Mouse (Mus musculus): Measurements from ENCODE around the gene Klhl6.
"Not testable (repeated sequence)": the region's sequence is repeated elsewhere in the genome, so short reads cannot be mapped to it uniquely, and the experiment has no call there.

Klhl6 gene

DNA sequence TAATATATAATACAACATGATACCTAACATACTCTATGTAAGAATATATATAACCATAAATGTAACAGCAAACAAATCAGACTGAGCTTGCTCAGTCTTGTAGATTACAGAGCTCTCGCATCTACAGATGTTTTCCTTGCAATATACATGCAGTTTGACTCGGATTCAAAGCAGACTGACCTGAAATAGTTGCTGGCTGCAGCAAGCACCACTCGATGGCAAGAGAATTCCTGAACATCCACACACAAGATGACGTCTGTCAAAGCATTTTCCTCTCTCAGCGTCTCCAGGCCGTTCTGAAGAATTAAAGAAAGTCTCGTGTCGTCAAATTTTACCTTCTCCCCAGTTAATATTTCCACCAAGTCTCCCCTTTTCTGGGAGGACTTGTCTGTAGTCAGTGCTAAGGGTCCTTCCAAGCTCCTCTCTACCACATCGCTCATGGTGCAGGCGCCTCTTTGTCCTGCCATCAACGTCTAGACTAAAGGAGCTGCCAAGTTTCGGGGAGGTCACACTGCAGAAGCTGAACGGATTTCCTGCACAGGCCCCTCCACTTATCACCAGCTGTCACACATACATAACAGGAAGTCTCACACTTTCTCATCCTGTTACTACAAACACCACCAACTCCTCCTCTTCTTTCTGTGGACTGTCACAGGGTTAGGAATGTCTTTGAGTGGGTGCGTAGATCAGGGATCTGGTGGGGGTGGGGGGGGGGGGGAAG lies at the start of gene Klhl6:
Gene Klhl6, minus strand, starts transcription at position 501 of the 721 bp plus-strand sequence.
- peak; percentile 61 to 66 for DNase-seq

GRCm38 (mm10) chr16:20027241-20027640 lies 44.4 kb upstream of the Klhl6 start:
- not testable (repeated sequence) for DNase-seq

DNA sequence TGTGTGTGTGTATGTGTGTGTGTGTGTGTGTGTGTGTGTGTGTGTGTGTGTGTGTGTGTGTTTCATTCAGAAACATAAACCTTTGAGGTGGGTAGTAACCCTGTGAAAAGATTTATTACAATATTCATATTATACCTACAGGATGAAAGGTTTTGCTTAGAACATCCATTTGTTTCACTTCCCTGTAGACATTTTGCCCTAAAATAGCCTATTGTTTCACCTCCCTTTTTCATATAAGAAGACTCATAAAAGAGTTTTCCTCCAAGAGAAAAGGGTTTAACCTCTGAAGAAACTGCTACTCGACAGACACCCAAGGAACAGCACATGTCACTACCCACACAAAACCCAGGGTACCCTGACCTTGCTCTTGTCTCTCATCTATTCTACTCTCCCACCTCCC lies 40.0 kb upstream of the Klhl6 start:
- DNase-seq = no peak

DNA sequence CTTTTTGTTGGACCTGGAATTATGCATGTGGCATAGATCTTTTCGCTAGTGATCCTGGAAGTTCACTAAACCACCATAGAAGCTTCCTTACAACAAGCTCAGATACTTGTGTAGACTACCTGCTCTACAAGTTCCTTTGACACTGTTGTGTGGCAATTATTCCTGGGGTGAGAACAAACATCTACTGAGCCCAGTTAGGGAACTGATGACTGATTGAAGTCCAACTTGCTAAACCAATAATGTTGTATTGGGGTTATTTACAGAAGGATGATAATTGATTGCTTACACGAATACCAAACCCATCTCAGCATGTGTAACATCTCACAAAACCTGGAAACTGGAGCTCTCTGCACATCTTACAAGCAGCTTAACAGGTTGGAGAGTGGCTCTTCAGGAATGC lies 39.0 kb upstream of the Klhl6 start:
- no peak for DNase-seq

DNA sequence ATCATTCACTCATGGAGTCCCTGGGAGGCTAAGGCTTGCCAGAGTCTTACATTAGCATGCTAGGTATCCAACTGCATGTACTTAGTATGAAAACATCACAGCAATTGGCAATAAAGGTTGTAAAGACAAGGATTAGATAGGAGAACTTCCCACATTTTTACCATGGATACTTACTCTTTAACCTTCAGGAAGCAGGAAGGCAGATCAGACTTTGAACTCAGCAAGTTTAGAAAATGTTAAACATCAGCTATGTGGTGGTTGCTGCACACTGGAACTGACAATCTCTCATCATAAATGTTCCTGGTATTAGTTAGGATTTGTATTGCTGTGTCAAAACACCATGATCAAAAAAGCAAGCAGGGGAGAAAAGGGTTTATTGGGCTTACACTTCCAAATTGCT lies 29.8 kb upstream of the Klhl6 start:
- DNase-seq = peak in 1 of 2 experiments; percentile 17

DNA sequence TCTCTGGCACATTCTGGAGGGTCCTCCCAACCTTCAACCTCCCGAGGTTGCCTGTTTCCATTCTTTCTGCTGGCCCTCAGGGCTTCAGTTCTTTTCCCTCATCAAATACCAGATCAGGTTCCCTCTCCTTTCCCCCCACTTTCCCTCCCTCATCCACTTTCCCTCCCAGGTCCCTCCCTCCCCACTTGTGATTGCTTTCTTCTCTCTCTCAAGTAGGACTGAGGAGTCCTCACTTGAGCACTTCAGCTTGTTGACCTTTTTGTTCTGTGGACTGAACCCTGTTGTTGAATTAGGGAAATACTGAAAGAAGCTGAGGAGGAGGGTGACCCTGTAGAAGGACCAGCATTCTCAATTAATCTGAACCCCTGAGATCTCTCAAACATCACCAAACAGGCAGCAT lies 23.2 kb upstream of the Klhl6 start:
- DNase-seq = no peak

- DNase-seq = not testable (repeated sequence)
Measured at GRCm38 (mm10) chr16:20000286-20000685, 17.4 kb upstream of the Klhl6 start.

- no peak for DNase-seq
Measured at GRCm38 (mm10) chr16:19997616-19998015, 14.8 kb upstream of the Klhl6 start.

DNA sequence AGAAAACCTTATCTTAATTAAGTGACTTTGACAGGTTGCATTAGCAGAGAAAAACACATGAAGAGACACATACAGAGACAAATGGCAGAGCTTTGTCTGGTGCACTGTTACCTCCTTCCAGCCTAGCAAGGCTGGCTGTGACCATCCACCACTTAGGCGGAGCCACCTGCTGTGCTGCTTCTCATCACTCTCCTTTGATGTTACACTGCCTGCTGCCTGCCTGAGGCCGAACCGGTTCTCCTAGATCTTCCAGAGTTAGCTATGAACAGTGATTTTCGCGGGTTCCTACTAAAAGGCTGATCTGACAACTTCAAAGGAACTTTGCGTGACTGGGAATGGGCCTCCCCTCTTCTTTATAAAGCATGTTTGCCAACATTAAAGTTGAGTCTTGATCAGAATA lies 14.1 kb upstream of the Klhl6 start:
- DNase-seq = not testable (repeated sequence)

DNA sequence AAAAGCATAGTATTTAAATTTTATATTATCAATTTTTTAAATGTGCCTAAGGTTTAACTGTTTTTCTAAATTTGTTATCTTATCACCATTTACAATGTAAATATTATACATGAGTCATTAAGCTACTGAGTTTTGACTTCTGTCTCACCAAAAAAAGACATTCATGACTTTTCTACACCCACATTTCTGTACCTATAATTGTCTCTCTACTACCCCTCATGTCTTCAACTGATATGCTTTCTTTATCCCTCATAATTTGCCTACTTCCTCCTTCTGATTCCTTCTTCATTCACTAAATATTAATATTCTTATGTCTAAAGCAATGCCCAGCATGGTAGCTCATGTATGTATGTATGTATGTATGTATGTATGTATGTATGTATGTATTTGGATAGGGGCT lies 13.0 kb upstream of the Klhl6 start:
- DNase-seq = no peak

DNA sequence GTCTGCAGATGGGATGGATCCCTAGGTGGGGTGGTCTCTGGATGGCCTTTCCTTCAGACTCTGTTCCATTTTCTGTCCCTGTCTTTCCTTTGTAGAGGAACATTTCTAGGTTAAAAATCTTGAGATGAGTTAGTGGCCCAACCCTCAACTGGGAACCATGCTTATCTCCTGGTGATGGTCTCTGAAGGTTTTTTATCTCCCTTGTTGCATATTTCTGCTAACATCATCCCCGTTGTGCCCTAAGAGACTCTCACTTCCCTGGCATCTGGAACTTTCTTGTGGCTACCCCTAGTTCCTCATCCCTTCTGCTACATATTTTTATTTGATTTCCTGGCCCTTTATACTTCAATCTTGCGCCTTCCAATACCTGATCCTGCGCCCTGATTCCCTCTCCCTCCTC lies 10.4 kb upstream of the Klhl6 start:
- DNase-seq = no peak

DNA sequence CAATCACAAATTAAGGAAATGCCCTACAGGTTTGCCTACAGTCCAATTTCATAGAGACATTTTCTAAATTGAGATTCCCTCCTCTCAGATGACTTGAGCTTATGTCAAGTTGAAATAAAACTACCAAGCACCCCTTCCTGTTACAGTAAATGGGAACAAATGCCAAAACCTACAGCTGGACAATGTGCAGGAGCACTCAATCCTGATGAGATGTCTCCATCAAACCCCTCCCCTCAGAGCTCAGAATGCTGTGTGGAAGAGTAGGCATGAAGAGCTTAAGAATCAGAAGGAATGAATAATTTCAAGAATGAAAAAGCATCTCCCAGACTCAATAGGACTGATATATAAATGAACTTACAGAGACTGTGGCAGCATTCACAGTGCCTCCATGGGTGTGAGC lies 7.7 kb upstream of the Klhl6 start:
- no peak for DNase-seq

DNA sequence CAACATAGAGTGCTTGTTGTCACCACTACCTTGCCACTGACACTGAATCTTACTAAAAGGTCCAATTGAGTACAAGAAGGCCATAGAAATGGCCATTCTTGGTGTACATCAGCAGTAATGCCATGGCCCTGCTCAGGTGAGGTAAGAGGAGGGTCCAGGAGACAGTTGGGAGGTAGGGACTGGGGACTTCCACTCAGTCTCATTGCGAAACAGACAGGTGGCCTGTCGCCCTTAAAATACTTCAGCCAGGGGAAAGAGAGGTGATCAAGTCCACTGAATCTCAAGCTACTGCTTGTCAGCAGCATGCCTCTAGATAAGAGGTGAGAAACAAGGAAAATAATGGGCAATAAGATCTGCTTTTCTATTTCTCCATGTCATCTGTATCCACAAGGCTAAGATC lies 4.8 kb upstream of the Klhl6 start:
- no peak for DNase-seq

DNA sequence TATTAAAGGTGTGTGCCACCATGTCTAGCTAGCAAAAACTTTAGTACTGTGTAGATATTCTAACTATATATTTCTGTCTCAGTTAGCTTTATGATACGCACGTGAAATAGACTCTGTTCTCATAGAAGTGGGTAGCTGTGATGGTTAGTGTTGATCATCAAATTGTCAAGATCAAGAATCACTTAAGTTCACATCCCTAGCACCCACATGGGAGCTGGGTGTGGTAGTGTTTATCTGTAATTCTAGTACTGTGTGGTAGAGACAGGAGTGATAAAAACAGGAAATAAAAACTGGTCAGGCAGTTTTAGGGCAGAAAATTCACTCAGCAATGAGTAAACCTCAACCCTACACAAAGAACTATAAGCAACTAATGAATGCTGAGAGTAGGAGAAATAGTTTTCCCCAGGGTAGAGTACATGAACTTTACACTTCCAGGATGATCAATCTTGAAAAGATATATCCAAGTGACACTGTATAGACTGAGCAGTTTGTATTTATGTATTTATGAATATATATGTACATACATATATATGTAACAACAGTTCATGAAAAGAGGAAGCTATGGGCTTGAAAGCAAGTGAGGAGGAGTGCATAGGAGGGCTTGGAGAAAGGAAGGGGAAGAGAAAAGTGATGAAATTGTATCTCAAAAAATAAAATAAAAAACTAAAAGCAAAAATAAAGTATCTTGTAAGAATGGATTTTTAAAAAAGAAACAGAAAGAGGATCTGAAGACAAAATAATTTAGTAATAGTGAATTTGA lies 2.2 kb upstream of the Klhl6 start:
- DNase-seq = no peak

DNA sequence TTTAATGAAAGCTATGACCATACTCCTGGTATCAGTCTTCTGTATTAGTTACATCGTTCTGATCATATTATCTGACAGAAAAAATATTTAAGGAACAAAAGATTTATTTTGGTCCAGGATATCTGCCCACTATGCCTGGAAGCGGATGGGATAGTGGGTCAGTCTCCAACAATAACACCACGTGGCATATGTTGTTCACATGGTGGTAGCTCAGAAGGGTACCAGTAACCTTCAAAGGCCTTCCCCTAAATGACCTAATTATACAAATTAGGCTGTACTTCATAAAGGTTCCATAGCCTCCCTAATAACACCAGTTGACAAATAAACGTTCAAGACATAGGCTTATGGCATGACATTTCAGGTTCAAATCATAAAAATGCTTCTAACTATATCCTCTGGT lies 722 bp upstream of the Klhl6 start:
- no peak for DNase-seq

DNA sequence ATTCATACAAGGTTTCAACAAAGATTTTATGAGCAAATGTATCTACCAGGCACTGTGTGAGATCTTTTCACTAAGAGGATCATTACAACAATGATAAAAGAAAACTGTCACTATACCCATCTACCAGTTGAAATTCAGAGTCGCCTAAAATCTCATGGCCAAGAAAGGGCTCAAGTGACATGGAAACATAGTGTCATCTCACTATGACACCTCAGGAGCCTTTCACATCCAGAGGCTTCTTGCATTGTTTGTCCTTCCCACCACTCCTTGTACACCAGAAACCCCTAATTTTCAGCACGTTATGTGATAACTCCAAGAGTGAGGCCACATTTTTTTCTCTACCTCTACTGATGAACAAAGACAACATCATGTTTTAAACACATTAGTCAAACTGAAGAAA lies 1.2 kb downstream of the Klhl6 start:
- no peak for DNase-seq

DNA sequence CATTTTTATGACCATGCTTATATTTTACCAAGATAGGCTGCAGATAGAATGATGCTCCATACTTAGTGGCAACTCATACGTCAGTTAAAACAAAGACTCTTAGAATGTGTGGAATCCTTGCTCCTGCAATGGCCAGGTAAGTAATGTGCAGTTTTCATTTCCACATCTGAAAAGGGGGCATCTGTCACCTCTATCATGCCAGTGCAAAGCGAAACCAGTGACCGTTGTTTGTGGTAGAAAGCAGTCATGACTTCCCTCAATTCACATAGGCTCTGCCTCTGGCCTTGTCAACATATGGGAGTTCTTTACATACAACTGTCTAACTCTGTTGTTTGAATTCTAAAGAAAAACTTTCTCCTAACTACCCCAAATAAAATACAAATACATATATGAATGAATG lies 1.8 kb downstream of the Klhl6 start:
- no peak for DNase-seq

DNA sequence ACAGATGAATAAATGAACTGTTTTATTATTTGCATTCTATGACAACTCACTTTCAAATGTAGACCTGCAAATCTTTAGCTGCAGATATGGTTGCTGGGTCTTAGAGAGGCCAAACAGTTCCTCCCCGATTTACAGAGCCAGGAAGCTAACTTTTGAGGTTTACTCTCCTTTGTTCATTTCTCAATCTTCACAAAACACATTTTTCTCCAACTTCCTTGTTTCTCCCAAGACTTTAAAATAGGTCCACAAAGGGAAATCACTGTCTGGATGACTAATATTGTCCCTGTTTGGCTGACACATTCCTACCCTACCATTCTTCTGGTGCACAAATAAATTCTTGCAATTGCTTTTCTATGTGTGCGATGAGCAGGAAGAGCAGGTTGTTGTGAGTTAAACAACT lies 3.1 kb downstream of the Klhl6 start:
- DNase-seq = no peak

DNA sequence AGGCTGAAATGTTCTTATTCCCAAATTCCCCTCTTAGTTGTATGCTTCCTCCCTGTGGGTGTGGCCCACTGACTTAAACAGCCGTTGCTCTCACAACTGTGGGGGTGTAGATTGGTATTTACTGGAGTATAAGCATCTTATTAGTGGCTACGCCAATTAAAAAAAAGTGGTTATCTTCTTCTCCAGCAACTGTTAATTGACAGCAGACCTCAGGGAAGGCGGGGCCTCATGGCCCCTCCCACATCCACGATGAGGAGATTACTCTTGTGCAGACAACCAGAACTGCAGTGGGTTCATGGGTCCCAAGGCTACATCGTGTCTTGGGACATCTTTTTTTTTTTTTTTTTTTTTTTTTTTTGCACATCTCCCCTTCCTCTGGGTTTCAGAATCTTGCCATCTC lies 5.6 kb downstream of the Klhl6 start:
- DNase-seq = no peak

- DNase-seq = no peak
Measured at GRCm38 (mm10) chr16:19976825-19977224, 6.0 kb downstream of the Klhl6 start.

GRCm38 (mm10) chr16:19975432-19975831 lies 7.4 kb downstream of the Klhl6 start:
- no peak for DNase-seq

DNA sequence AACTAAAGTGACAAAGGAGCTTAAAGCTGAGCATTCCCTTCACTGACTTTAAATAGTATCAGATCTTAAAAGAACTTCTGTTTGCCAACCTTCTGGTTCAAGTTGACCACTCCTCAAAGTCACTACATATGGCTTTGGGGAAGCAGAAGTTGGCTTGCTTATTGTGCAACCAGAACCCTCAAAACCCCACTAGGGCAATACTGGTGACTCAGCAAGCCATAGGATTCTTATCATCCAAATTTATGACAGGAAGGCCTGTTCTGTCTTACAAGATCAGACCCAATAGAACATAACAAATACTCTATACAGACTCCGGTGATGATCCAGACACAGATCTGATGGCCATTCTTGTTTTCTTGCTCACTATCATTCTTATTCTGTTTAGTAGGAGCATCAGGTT lies 9.4 kb downstream of the Klhl6 start:
- DNase-seq = no peak

DNA sequence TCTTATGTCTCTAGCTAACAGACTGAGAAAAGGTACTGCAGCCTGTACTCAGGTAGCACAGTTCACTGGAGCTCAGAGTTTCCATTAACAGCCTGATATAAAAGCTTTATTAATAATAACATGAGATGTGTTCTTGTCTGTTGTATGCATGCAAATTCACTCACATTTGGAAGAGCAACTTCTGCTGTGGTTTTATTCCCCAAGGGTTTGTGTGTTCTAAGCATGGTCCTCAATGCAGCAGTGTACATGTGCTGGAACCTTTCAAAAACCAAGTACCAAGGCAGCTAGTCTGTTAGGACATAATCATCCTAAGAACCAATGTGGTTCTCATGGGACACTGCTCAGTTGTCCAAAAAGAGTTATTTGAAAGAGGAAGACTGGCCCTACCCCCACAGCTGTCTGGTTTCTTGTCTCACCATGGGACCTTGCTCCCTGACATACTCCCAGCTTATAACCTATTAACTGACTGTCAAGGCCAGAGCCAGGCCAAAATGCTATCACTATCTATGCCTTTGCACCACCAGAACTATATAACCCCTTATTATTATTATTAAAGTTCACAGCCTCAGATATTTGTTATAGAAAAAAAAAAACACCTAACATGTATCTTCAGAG lies 10.0 kb downstream of the Klhl6 start:
- peak in 1 of 2 experiments; percentile 42 for DNase-seq

DNA sequence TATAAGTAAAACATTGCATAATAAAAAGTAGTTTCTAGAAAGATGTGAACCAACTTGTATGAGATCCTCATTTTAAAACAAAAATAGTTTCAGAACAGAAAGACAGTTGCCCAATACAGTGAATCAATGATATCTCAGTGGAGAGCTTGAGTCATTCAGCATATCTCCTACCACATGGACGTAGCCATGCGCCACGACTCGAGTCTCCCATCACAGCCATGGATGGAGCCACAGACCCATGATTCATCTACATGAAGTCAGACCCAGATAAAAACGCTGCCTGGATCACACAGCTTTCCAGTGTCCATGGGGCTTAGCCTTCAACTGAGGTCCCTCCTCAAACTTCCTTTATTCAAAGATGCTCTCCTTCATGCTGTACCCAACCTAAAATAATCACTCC lies 13.3 kb downstream of the Klhl6 start:
- no peak for DNase-seq

All from kidney, adult 8-10 months (tissue).